Mouse (Mus musculus): ENCODE data around the gene Ces2h.
A peak's percentile ranks its signal among the peaks of the same experiment; 100 is the strongest.
"Not testable (repeated sequence)": the region's sequence is repeated elsewhere in the genome, so short reads cannot be mapped to it uniquely, and the experiment has no call there.

The Ces2h gene

GRCm38 (mm10) chr8:105000586-105000985 is at the start of gene Ces2h:
Gene Ces2h (plus strand): TSS chr8:105000853.
- DNase-seq (ENCODE audit: low read depth, low spot score) = no peak

GRCm38 (mm10) chr8:104961537-104961961 is 39.1 kb upstream of the Ces2h start, which contains the start of gene Ces2g:
Gene Ces2g (plus strand): TSS chr8:104961718.
- DNase-seq (ENCODE audit: low read depth, low spot score) = no peak

DNA sequence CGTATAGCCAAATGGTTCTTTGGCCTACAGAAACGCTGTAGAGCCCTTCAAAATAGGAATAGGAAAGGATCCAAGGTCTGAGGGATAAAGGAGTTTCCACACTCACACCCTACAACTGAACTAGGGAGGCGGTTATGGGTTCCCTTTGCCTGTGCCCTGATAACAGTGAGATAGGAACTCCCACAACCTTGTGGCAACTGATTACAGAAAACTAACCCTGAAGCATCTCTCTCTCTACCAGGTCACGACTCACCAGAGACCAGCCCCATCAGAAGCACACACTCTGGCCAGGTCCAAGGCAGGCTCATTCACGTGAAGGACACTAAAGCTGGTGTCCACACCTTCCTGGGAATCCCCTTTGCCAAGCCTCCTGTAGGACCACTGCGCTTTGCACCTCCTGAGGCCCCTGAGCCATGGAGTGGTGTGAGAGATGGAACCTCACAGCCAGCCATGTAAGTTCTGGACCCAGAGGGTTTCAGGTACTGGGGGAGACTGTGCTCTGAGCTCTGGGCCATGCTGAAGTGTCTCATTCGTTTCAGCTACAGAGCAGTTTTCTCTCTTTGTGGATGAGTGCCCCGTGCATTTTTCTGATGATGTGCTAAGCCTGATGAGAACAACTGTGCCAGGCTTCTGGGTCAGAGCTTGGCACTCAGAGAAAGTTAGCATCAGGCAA is 38.3 kb upstream of the Ces2h start:
- no peak for DNase-seq (ENCODE audit: low read depth, low spot score)

DNA sequence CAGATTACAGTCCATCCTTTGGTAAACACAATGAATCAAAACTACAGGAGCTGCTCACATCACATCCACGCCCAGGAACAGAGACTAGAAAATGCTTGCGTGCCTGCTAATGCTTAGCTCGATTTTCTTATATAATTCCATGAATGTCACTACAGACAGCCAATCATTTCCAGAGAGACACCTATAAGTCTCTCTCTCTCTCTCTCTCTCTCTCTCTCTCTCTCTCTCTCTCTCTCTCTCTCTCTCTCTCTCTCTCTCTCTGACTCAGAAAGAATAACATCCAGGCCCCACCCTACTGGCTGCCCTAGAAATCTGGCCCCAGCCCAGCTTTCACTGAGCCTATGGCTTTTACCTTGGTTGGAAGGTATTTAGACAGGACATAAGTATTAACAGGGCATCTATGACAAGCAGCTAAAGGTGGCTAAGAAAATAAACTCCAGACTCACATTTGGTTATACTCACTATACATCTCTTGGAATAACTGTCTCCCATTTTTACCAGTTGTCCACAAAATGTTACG is 37.2 kb upstream of the Ces2h start:
- no peak for DNase-seq (ENCODE audit: low read depth, low spot score)

- DNase-seq (ENCODE audit: low read depth, low spot score) = peak; percentile 3
Observed at GRCm38 (mm10) chr8:104984126-104984525, 16.5 kb upstream of the Ces2h start.

- DNase-seq (ENCODE audit: low read depth, low spot score) = no peak
Observed at GRCm38 (mm10) chr8:104984942-104985341, 15.7 kb upstream of the Ces2h start.

DNA sequence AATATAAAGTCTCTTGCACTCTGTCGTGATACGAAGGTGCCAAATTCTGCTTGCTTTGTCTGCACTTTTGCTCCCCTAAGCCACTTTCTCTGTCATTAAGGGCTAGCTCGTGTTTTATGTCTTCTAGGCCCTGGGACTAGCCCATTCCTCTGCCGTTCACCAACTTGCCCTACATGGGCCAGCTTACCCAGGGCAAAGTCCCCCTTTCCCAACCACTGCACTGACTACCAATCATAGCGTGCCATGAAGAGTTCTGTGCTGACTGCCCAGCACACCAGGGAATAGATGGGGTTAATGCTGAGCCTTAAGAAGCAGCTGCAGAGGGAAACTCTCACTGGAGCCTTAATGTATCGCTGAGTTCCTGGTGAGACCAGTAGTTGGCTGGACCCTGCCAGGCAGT is 2.5 kb upstream of the Ces2h start:
- DNase-seq (ENCODE audit: low read depth, low spot score) = no peak

DNA sequence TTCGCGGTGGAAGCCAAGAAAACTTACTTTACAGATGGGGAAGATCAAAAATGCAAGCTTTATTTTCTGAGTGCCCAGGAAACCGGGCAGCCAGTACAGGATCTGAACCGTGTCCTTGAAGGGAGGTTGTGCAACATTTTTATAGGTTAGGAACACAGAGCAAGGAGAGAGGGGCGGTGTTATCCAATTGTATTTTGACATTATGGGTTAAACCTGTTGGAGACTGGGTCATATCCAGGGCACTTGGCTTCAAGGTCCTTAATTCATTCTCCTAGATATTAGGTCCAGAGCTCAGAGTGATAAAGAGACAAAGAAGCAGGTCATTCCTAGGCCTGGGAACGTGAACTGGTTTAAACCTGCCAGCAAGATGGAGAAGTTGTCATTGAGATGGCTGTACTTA is 1.5 kb upstream of the Ces2h start:
- no peak for DNase-seq (ENCODE audit: low read depth, low spot score)

- DNase-seq (ENCODE audit: low read depth, low spot score) = no peak
Observed at GRCm38 (mm10) chr8:105010000-105010399, 9.3 kb downstream of the Ces2h start.

- DNase-seq (ENCODE audit: low read depth, low spot score) = peak; percentile 23
Observed at GRCm38 (mm10) chr8:105011136-105011535, 10.5 kb downstream of the Ces2h start.

- DNase-seq (ENCODE audit: low read depth, low spot score) = no peak
Observed at GRCm38 (mm10) chr8:105014391-105014790, 13.7 kb downstream of the Ces2h start.

DNA sequence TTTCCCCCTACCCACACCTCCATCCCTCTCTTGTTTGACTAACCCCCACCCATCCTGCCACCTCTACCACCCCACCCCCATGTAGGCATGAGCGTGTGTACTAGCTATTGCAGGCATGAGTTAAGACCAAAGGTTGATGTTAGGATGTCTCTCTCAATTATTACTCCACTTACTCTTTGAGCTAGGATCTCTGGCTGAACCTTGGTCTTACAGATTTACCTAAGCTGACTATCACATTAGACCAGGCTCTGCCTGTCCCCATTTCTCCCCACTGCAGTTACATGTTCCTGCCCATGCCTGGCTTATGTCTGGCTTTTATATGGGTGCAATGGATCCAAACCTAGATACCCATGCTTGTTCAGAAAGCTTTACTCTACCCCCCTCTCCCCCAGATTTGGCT is 21.3 kb downstream of the Ces2h start:
- DNase-seq (ENCODE audit: low read depth, low spot score) = no peak

- DNase-seq (ENCODE audit: low read depth, low spot score) = no peak
Observed at GRCm38 (mm10) chr8:105023087-105023486, 22.4 kb downstream of the Ces2h start.

DNA sequence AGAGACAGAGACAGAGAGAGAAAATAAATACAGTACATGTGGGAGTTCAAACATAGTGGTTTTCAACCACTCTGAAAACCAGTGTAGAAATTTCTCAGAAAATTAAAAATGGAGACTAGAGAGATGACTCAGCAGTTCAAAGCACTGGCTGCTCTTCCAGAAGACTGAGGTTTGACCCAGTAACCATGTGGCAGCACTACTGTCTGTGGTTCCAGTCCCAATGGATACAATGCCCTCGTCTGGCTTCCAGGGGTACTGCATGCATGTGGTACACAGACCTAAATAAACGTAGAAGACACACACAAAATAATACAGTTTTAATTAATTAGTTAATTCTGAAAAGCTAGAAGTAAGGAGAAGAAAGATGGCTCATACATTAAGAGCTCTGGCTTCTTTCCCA is 24.4 kb downstream of the Ces2h start:
- DNase-seq (ENCODE audit: low read depth, low spot score) = peak; percentile 86

- DNase-seq (ENCODE audit: low read depth, low spot score) = no peak
Observed at GRCm38 (mm10) chr8:105043510-105043909, 42.9 kb downstream of the Ces2h start.

- DNase-seq (ENCODE audit: low read depth, low spot score) = peak; percentile 25
Observed at GRCm38 (mm10) chr8:105045824-105046401, 45.3 kb downstream of the Ces2h start.

DNA sequence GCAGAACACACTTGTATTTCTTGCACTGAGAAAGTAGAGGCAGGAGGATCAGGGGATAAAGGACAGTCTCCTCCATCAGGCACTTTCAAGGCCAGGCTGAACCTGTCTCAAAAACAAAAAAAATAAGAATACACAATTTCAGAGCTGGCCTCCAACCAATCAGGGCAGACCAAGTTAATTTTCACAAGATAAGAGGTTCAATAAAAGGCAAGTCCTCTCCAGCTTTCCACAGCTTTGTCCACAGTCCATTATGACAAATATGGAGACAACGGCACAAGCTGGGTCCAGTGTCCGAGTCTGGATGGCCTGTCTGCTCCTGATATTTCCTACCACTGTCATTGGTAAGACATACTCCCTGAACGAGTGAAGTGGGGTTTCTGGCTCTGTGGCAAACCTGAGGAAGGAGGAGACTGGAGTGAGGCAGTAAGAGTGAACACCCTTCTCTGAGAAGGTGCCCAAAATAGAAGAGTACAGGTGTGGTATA is 47.8 kb downstream of the Ces2h start, which contains the start of gene Ces3a:
Gene Ces3a (plus strand): TSS at position 231 of the 484 bp plus-strand sequence.
- DNase-seq (ENCODE audit: low read depth, low spot score) = no peak

- no peak for DNase-seq (ENCODE audit: low read depth, low spot score)
Observed at GRCm38 (mm10) chr8:105056211-105056610, 55.6 kb downstream of the Ces2h start.

- DNase-seq (ENCODE audit: low read depth, low spot score) = peak; percentile 51
Observed at GRCm38 (mm10) chr8:105060056-105060455, 59.4 kb downstream of the Ces2h start.

GRCm38 (mm10) chr8:105066761-105067160 is 66.1 kb downstream of the Ces2h start:
- peak; percentile 81 for DNase-seq (ENCODE audit: low read depth, low spot score)

DNA sequence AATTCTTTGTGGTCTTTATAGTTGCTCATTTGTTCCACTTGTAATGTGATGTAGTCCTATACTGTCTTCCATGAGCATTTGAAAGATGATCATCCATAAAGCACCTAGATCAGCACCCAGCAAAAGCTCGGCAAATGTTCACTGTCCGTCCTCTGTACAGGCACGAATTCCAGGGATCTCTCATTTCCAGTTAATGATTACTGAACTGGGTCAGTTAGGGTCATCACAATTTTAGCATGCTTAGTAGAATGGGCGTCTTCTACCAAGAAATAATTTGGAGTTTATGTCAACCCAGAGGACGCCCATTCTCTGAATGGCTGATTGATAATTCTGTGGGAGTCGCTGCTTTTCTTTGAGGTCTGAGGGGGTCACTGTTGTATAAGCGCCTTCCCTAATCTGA is 67.3 kb downstream of the Ces2h start:
- DNase-seq (ENCODE audit: low read depth, low spot score) = not testable (repeated sequence)

GRCm38 (mm10) chr8:105068971-105069370 is 68.3 kb downstream of the Ces2h start:
- no peak for DNase-seq (ENCODE audit: low read depth, low spot score)
